In genomic region chr9:59567111-59567510, GRCm38 (mm10) we compare ENCODE assay signal across 8 mouse cellular contexts. TPM values are rescaled to one million over a fixed set of nuclear protein-coding genes. Genes with fewer than 3 reads are reported as not detected.
DNase-seq lines count a peak whose midpoint lies in the region; ATAC-seq and TF ChIP-seq lines count a peak whose summit lies in the region.

No protein-coding gene starts in this region.

- 39% methylated on average over 6 of the region's 6 CpGs for WGBS in forebrain, postnatal 0 days
- 27% methylated on average over 6 of the region's 6 CpGs for WGBS in intestine, embryonic 14.5 days
- WGBS in midbrain, postnatal 0 days = 30% methylated on average over 6 of the region's 6 CpGs
- whole genome bisulfite sequencing in stomach, embryonic 14.5 days = 28% methylated on average over 6 of the region's 6 CpGs

- H3K4me3 ChIP-seq in forebrain, postnatal 0 days (ENCODE audit: low read depth, low read length) = no peak overlapping the region
- H3K4me3 ChIP-seq in intestine, embryonic 14.5 days (ENCODE audit: low read depth, low read length) = no peak overlapping the region
- no peak overlapping the region for H3K4me3 ChIP-seq in midbrain, postnatal 0 days (ENCODE audit: low read depth, low read length)
- H3K4me3 ChIP-seq in stomach, embryonic 14.5 days (ENCODE audit: low read depth, low read length) = no peak overlapping the region

- H3K27me3 ChIP-seq in forebrain, postnatal 0 days (ENCODE audit: insufficient read depth, low read length) = no peaks in the 10 kb centered on the region
- H3K27me3 ChIP-seq in intestine, embryonic 14.5 days (replicated peaks; ENCODE audit: control insufficient read depth, insufficient read depth, low read length) = no peaks in the 10 kb centered on the region
- H3K27me3 ChIP-seq in midbrain, postnatal 0 days (ENCODE audit: insufficient read depth, low read length) = no peaks in the 10 kb centered on the region
- H3K27me3 ChIP-seq in stomach, embryonic 14.5 days (ENCODE audit: control insufficient read depth, insufficient read depth, low read length) = no peaks in the 10 kb centered on the region

- peak; percentile 31 to 39 for DNase-seq in urinary bladder, adult 18-20 months (ENCODE audit: low spot score in 2 of 2)
- DNase-seq in urinary bladder, postnatal 10 days (ENCODE audit: low spot score) = no peak
- DNase-seq in c-Kit-positive CD71-positive TER-119-positive erythroid progenitor cells, embryonic 14.5 days (ENCODE audit: low spot score) = peak; percentile 50
- peak; percentile 80 for DNase-seq in forebrain, postnatal 0 days
- DNase-seq in intestine, embryonic 14.5 days (ENCODE audit: low spot score) = peak; percentile 77
- peak; percentile 67 for DNase-seq in liver
- peak; percentile 70 for DNase-seq in midbrain, postnatal 0 days (ENCODE audit: low spot score)

- H3K9ac ChIP-seq in forebrain, postnatal 0 days = no peak overlapping the region
- H3K9ac ChIP-seq in intestine, embryonic 14.5 days (ENCODE audit: low read length) = no peak overlapping the region
- H3K9ac ChIP-seq in midbrain, postnatal 0 days (replicated peaks; ENCODE audit: low read length, poor library complexity, severe bottlenecking) = no peak overlapping the region
- no peak overlapping the region for H3K9ac ChIP-seq in stomach, embryonic 14.5 days (replicated peaks; ENCODE audit: low read depth, low read length)

- H3K4me1 ChIP-seq in forebrain, postnatal 0 days (ENCODE audit: insufficient read depth) = no peaks in the 10 kb centered on the region
- no peaks in the 10 kb centered on the region for H3K4me1 ChIP-seq in intestine, embryonic 14.5 days (replicated peaks; ENCODE audit: control insufficient read depth, insufficient read depth, low read length)
- H3K4me1 ChIP-seq in midbrain, postnatal 0 days (ENCODE audit: insufficient read depth, low read length) = no peaks in the 10 kb centered on the region
- H3K4me1 ChIP-seq in stomach, embryonic 14.5 days (ENCODE audit: control insufficient read depth, insufficient read depth, low read length) = no peaks in the 10 kb centered on the region

- no peak overlapping the region for H3K4me2 ChIP-seq in forebrain, postnatal 0 days (ENCODE audit: low read depth)
- no peak overlapping the region for H3K4me2 ChIP-seq in intestine, embryonic 14.5 days (ENCODE audit: low read length)
- H3K4me2 ChIP-seq in midbrain, postnatal 0 days (ENCODE audit: low read depth, low read length, poor library complexity, severe bottlenecking) = no peak overlapping the region
- H3K4me2 ChIP-seq in stomach, embryonic 14.5 days (replicated peaks; ENCODE audit: low read depth, low read length) = no peak overlapping the region

- TF ChIP-seq CTCF in forebrain, postnatal 0 days (IDR thresholded peaks at IDR 0.05; ENCODE audit: low read depth) = peak; percentile 91
- TF ChIP-seq CTCF in midbrain, postnatal 0 days (IDR thresholded peaks at IDR 0.05) = peak; percentile 88

- H3K36me3 ChIP-seq in forebrain, postnatal 0 days (ENCODE audit: insufficient read depth) = peaks cover 36% of the 10 kb centered on the region
- H3K36me3 ChIP-seq in intestine, embryonic 14.5 days (ENCODE audit: control insufficient read depth, insufficient read depth, low read length) = peaks cover 27% of the 10 kb centered on the region
- H3K36me3 ChIP-seq in midbrain, postnatal 0 days (ENCODE audit: insufficient read depth, low read length) = peaks cover 26% of the 10 kb centered on the region
- H3K36me3 ChIP-seq in stomach, embryonic 14.5 days (ENCODE audit: control insufficient read depth, insufficient read depth, low read length) = peaks cover 19% of the 10 kb centered on the region

- ATAC-seq in forebrain, postnatal 0 days = peak; percentile 92
- ATAC-seq in intestine, embryonic 14.5 days (replicated peaks; ENCODE audit: low FRiP score, low TSS enrichment, low read depth) = peak; percentile 83
- 0 out of 2 replicates have a peak, but pooled peaks have one; percentile 34 for ATAC-seq in midbrain, postnatal 0 days (ENCODE audit: low FRiP score)
- 0 out of 2 replicates have a peak, but pooled peaks have one; percentile 49 for ATAC-seq in stomach, embryonic 14.5 days (ENCODE audit: insufficient number of reproducible peaks, insufficient read depth, low FRiP score, low read depth)

- no peaks in the 10 kb centered on the region for H3K9me3 ChIP-seq in forebrain, postnatal 0 days (ENCODE audit: low read length)
- no peaks in the 10 kb centered on the region for H3K9me3 ChIP-seq in intestine, embryonic 14.5 days (ENCODE audit: control insufficient read depth, low read length)
- no peaks in the 10 kb centered on the region for H3K9me3 ChIP-seq in midbrain, postnatal 0 days (ENCODE audit: low read length)
- H3K9me3 ChIP-seq in stomach, embryonic 14.5 days (ENCODE audit: control insufficient read depth, low read depth, low read length) = no peaks in the 10 kb centered on the region

- no peak overlapping the region for H3K27ac ChIP-seq in forebrain, postnatal 0 days (ENCODE audit: low read depth, low read length)
- no peak overlapping the region for H3K27ac ChIP-seq in intestine, embryonic 14.5 days (ENCODE audit: low read depth)
- H3K27ac ChIP-seq in midbrain, postnatal 0 days (ENCODE audit: low read depth, low read length) = no peak overlapping the region
- no peak overlapping the region for H3K27ac ChIP-seq in stomach, embryonic 14.5 days (ENCODE audit: low read length)

RNA-seq across cellular contexts. Expression of gene Celf6, which starts 10.6 kb away (rescaled TPM):
- total RNA-seq in forebrain, postnatal 0 days (2014; rRNA removed) = 53.8 and 97.6 TPM in 2 replicates
- 19.3 and 41.7 TPM in 2 replicates for polyA plus RNA-seq in forebrain, postnatal 0 days (2015; fragmentation: Nextera tagmentation; extraction: Ambion mirVana)
- 3.3 and 4.3 TPM in 2 replicates for polyA plus RNA-seq in intestine, embryonic 14.5 days (2014; fragmentation: Nextera tagmentation; extraction: Ambion mirVana)
- total RNA-seq in midbrain, postnatal 0 days (2014; rRNA removed) = 77.9 and 81.1 TPM in 2 replicates
- 47.3 and 59.6 TPM in 2 replicates for polyA plus RNA-seq in midbrain, postnatal 0 days (2015; fragmentation: Nextera tagmentation; extraction: Ambion mirVana)
- polyA plus RNA-seq in stomach, embryonic 14.5 days (2014; fragmentation: Nextera tagmentation; extraction: Ambion mirVana) = 4.0 and 4.6 TPM in 2 replicates

RNA-seq across cellular contexts. Expression of gene Tmem202, which starts 27.5 kb away (rescaled TPM):
- total RNA-seq in forebrain, postnatal 0 days (2014; rRNA removed) = 0.38 and 1.8 TPM in 2 replicates
- polyA plus RNA-seq in forebrain, postnatal 0 days (2015; fragmentation: Nextera tagmentation; extraction: Ambion mirVana) = 1.2 TPM in 2 replicates
- polyA plus RNA-seq in intestine, embryonic 14.5 days (2014; fragmentation: Nextera tagmentation; extraction: Ambion mirVana) = not detected in 2 replicates
- total RNA-seq in midbrain, postnatal 0 days (2014; rRNA removed) = 0.99 and 2.3 TPM in 2 replicates
- polyA plus RNA-seq in midbrain, postnatal 0 days (2015; fragmentation: Nextera tagmentation; extraction: Ambion mirVana) = 1.4 and 1.6 TPM in 2 replicates
- 0.39 TPM in 1 of 2 replicates, not detected in the other for polyA plus RNA-seq in stomach, embryonic 14.5 days (2014; fragmentation: Nextera tagmentation; extraction: Ambion mirVana)

RNA-seq across cellular contexts. Expression of gene Hexa, which starts 27.8 kb away (rescaled TPM):
- 48.1 and 50.7 TPM in 2 replicates for total RNA-seq in forebrain, postnatal 0 days (2014; rRNA removed)
- 46.3 and 49.9 TPM in 2 replicates for polyA plus RNA-seq in forebrain, postnatal 0 days (2015; fragmentation: Nextera tagmentation; extraction: Ambion mirVana)
- polyA plus RNA-seq in intestine, embryonic 14.5 days (2014; fragmentation: Nextera tagmentation; extraction: Ambion mirVana) = 79.2 and 86.3 TPM in 2 replicates
- 49.6 and 53.8 TPM in 2 replicates for total RNA-seq in midbrain, postnatal 0 days (2014; rRNA removed)
- polyA plus RNA-seq in midbrain, postnatal 0 days (2015; fragmentation: Nextera tagmentation; extraction: Ambion mirVana) = 43.6 and 48.4 TPM in 2 replicates
- 86.7 and 88.1 TPM in 2 replicates for polyA plus RNA-seq in stomach, embryonic 14.5 days (2014; fragmentation: Nextera tagmentation; extraction: Ambion mirVana)

RNA-seq across cellular contexts. Expression of gene Parp6, which starts 50.0 kb away (rescaled TPM):
- total RNA-seq in forebrain, postnatal 0 days (2014; rRNA removed) = 133 and 137 TPM in 2 replicates
- polyA plus RNA-seq in forebrain, postnatal 0 days (2015; fragmentation: Nextera tagmentation; extraction: Ambion mirVana) = 181 and 195 TPM in 2 replicates
- polyA plus RNA-seq in intestine, embryonic 14.5 days (2014; fragmentation: Nextera tagmentation; extraction: Ambion mirVana) = 35.3 and 36.9 TPM in 2 replicates
- total RNA-seq in midbrain, postnatal 0 days (2014; rRNA removed) = 136 and 154 TPM in 2 replicates
- polyA plus RNA-seq in midbrain, postnatal 0 days (2015; fragmentation: Nextera tagmentation; extraction: Ambion mirVana) = 170 and 187 TPM in 2 replicates
- polyA plus RNA-seq in stomach, embryonic 14.5 days (2014; fragmentation: Nextera tagmentation; extraction: Ambion mirVana) = 38.9 and 39.5 TPM in 2 replicates

Comparison
In these comparisons a context has a peak if more than half of its experiments do, and no peak if none do; other contexts are left out.
1. ATAC-seq: peak in every context shown above with its lines; median percentile 92 in forebrain, postnatal 0 days; 83 in intestine, embryonic 14.5 days; 49 in stomach, embryonic 14.5 days; 34 in midbrain, postnatal 0 days.